Mouse (Mus musculus) heart, postnatal 10 days (tissue): ENCODE results near the gene Wdr1. TPM values are rescaled to one million over a fixed set of nuclear protein-coding genes. Genes with fewer than 3 reads are reported as not detected.

ENCODE experiments used
- DNase-seq, 2 experiments: peaks; one replicate each; pipeline ENCODE4 v3.0.0; 2021
- intact Hi-C: fragments of 180-260 bp; cut with DNase I; formaldehyde crosslinking; loops from one replicate; pipeline ENCODE4 v1.15.1; 2025
- total RNA-seq, 2 experiments: library from RNA; stranded (reverse); gene quantifications; 2 replicates each; pipeline ENCODE4 v1.2.3; 2021

Wdr1 gene
- total RNA-seq, 2 experiments from 2014 or later: 184 to 188 TPM

GRCm38 (mm10) chr5:38547375-38547774, 15.6 kb downstream of the Wdr1 start:
- intact Hi-C loops: loop anchor here (2.0 kb wide), 1 partner anchor 13 kb away; no protein-coding TSS in a partner anchor
- DNase-seq: peak in 1 of 2 experiments; percentile 48

- DNase-seq: no peak
- intact Hi-C loops: no loop called here
Measured at GRCm38 (mm10) chr5:38544423-38545415, 18.3 kb downstream of the Wdr1 start.

- intact Hi-C loops: no loop called here
- peak; percentile 45 to 53 for DNase-seq
Measured at GRCm38 (mm10) chr5:38543496-38544217, 19.4 kb downstream of the Wdr1 start.

- intact Hi-C loops: no loop called here
- DNase-seq: peak in 1 of 2 experiments; percentile 37
Measured at GRCm38 (mm10) chr5:38541728-38542127, 21.3 kb downstream of the Wdr1 start.

- DNase-seq: no peak
- intact Hi-C loops: no loop called here
Measured at GRCm38 (mm10) chr5:38540898-38541297, 22.1 kb downstream of the Wdr1 start.

GRCm38 (mm10) chr5:38538508-38538907, 24.5 kb downstream of the Wdr1 start:
- intact Hi-C loops: no loop called here
- DNase-seq: no peak

- intact Hi-C loops: no loop called here
- no peak for DNase-seq
Measured at GRCm38 (mm10) chr5:38537845-38538244, 25.2 kb downstream of the Wdr1 start.

GRCm38 (mm10) chr5:38536822-38537221, 26.2 kb downstream of the Wdr1 start:
- no peak for DNase-seq
- intact Hi-C loops: no loop called here

- peak; percentile 63 to 64 for DNase-seq
- intact Hi-C loops: no loop called here
Measured at GRCm38 (mm10) chr5:38532084-38532483, 30.9 kb downstream of the Wdr1 start.

GRCm38 (mm10) chr5:38529724-38530428, 33.1 kb downstream of the Wdr1 start:
- no peak for DNase-seq
- intact Hi-C loops: no loop called here

GRCm38 (mm10) chr5:38522977-38523376, 40.0 kb downstream of the Wdr1 start:
- intact Hi-C loops: no loop called here
- DNase-seq: no peak

- intact Hi-C loops: no loop called here
- no peak for DNase-seq
Measured at GRCm38 (mm10) chr5:38520838-38521237, 42.2 kb downstream of the Wdr1 start.

- intact Hi-C loops: loop anchor here (2.0 kb wide), 1 partner anchor 209 kb away; no protein-coding TSS in a partner anchor
Measured at GRCm38 (mm10) chr5:38516267-38516666, 46.8 kb downstream of the Wdr1 start.

GRCm38 (mm10) chr5:38512991-38513390, 50.0 kb downstream of the Wdr1 start:
- intact Hi-C loops: no loop called here

More at GRCm38 (mm10) chr5:38516267-38516666, 46.8 kb downstream of the Wdr1 start:
- peak; percentile 21 to 49 for DNase-seq

GRCm38 (mm10) chr5:38509568-38509967, 53.5 kb downstream of the Wdr1 start:
- intact Hi-C loops: no loop called here
- DNase-seq: no peak

More at GRCm38 (mm10) chr5:38512991-38513390, 50.0 kb downstream of the Wdr1 start:
- DNase-seq: no peak

- intact Hi-C loops: no loop called here
Measured at GRCm38 (mm10) chr5:38505435-38505765, 57.6 kb downstream of the Wdr1 start.

GRCm38 (mm10) chr5:38504747-38505434, 58.1 kb downstream of the Wdr1 start:
- intact Hi-C loops: no loop called here
- no peak for DNase-seq

More at GRCm38 (mm10) chr5:38505435-38505765, 57.6 kb downstream of the Wdr1 start:
- no peak for DNase-seq

GRCm38 (mm10) chr5:38504116-38504515, 58.9 kb downstream of the Wdr1 start:
- intact Hi-C loops: no loop called here
- DNase-seq: no peak

- no peak for DNase-seq
- intact Hi-C loops: no loop called here
Measured at GRCm38 (mm10) chr5:38502992-38503391, 60.0 kb downstream of the Wdr1 start, which contains the start of gene Slc2a9. TSS of gene Slc2a9 (minus strand) at chr5:38503143.

GRCm38 (mm10) chr5:38500043-38500442, 63.0 kb downstream of the Wdr1 start:
- DNase-seq: no peak
- intact Hi-C loops: no loop called here
